Mouse (Mus musculus): ENCODE data around the gene Abhd4.

DNA sequence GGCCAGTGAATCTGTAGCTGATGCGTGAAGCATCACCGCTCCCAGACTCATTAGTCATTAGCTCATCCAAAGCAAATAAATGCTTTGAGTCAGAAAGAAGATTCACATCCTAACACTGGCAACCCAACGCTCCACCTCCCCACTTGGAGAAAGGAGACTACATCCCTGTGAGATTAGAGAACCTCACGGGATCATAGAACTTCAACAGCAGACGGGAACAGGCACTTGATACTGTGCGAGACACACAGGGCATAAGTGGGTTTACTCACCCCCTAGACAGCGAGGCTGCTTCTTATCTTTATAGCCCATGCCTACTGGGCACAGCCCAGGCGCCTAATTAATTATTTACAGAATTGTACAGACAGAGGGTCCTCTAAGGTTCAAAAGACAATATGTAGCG is 21.8 kb upstream of the Abhd4 start:
- no peak for TF ChIP-seq CTCF (IDR thresholded peaks at IDR 0.05; ENCODE audit: low read depth)
- no peak for TF ChIP-seq EP300 (IDR thresholded peaks at IDR 0.05; ENCODE audit: low read depth)
